Mouse (Mus musculus) heart, postnatal 0 days (tissue): ENCODE measurements around the gene Sik3. TPM values are rescaled to one million over a fixed set of nuclear protein-coding genes. Genes with fewer than 3 reads are reported as not detected.

ENCODE experiments used
- ATAC-seq: fragments of 200-750 bp; cut with Nextera tagmentation; 2 replicates; pipeline ENCODE4 v1.8.0; 2017; ENCODE audit warnings: low read depth, moderate number of reproducible peaks, moderate library complexity; ENCODE audit not compliant: insufficient read depth
- DNase-seq: peaks from one replicate; pipeline ENCODE4 v3.0.0-alpha.2; 2016; ENCODE audit warnings: low spot score
- H3K27ac ChIP-seq: fragments of 300-500 bp; sonication (generic); 2 replicates; pipeline ENCODE4 v1.5.1; 2014; ENCODE audit warnings: low read depth, mild to moderate bottlenecking
- H3K27me3 ChIP-seq: fragments of 300-500 bp; sonication (generic); 2 replicates; pipeline ENCODE4 v1.6.1; 2014; ENCODE audit warnings: low read length, mixed read lengths; ENCODE audit not compliant: control insufficient read depth, insufficient read depth
- H3K36me3 ChIP-seq: fragments of 300-500 bp; sonication (generic); replicated peaks from 2 replicates; pipeline ENCODE4 v1.6.1; 2014; ENCODE audit warnings: low read length, mixed read lengths; ENCODE audit not compliant: control insufficient read depth, insufficient read depth
- H3K4me1 ChIP-seq: fragments of 300-500 bp; sonication (generic); 2 replicates; pipeline ENCODE4 v1.6.1; 2014; ENCODE audit warnings: antibody characterized with exemption; ENCODE audit not compliant: control insufficient read depth, insufficient read depth
- H3K4me2 ChIP-seq: fragments of 300-500 bp; sonication (generic); 2 replicates; pipeline ENCODE4 v1.6.1; 2014; ENCODE audit warnings: low read depth, mild to moderate bottlenecking, low read length, moderate library complexity
- H3K4me3 ChIP-seq: fragments of 300-500 bp; sonication (generic); 2 replicates; pipeline ENCODE4 v1.5.1; 2014; ENCODE audit warnings: low read depth, low read length
- H3K9ac ChIP-seq: fragments of 300-500 bp; sonication (generic); replicated peaks from 2 replicates; pipeline ENCODE4 v1.6.1; 2014; ENCODE audit warnings: low read depth, low read length, mixed read lengths
- H3K9me3 ChIP-seq: fragments of 300-500 bp; sonication (generic); replicated peaks from 2 replicates; pipeline ENCODE4 v1.6.1; 2016; ENCODE audit warnings: low read length; ENCODE audit not compliant: control insufficient read depth
- CTCF ChIP-seq: IDR thresholded peaks from 2 replicates; pipeline ENCODE4 v1.5.1; 2016; ENCODE audit warnings: antibody characterized with exemption, control low read depth, low read depth
- EP300 ChIP-seq: IDR thresholded peaks from 2 replicates; pipeline ENCODE4 v1.6.1; 2016; ENCODE audit warnings: antibody characterized with exemption, low read depth
- WGBS: fragments of 180-500 bp; shearing (Covaris S2); extraction: QIAGEN DNeasy Blood & Tissue Kit; methylation state at CpG from one replicate; pipeline ENCODE4 v1.1.7; 2014; 5-methylcytosine and 5-hydroxymethylcytosine counted together
- polyA plus RNA-seq: library from polyadenylated mRNA; unstranded; fragments of >200 nt; fragmentation: Nextera tagmentation; extraction: Ambion mirVana; gene quantifications from 2 replicates; pipeline ENCODE4 v1.2.1, GENCODE M21; 2015
- total RNA-seq: library from RNA; depleted of rRNA; stranded (reverse); fragments of >200 nt; gene quantifications from 2 replicates; pipeline ENCODE4 v1.2.3, GENCODE M21; 2014; ENCODE audit warnings: low replicate concordance

Sik3 gene
- total and polyA plus RNA-seq, 2 experiments from 2014 or later, result 13.1 to 35.3 TPM

DNA sequence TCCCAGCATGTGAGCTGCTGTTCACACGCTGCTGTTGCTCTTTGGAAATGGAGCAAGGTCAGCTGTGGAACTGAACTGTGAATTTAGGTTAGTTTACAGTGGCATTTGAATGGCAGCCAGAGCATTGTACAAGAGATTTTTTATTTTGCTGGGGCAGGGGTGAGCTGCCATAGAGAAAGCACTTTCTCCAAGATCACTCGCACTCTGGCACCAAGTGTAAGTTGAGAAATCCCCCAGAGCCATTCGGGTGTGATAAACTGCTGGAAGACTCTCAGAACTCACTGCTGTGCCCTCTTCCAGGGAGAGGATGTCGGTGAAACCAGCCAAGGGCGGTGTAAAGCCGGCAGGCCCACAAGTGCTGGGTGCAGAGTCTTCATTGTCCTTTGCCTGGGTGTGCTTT is 126.2 kb downstream of the Sik3 start:
- 79% methylated on average over 6 of the region's 6 CpGs for WGBS
- ATAC-seq, result no peak
- no peak for DNase-seq

GRCm38 (mm10) chr9:46140811-46141210 is 128.2 kb downstream of the Sik3 start:
- H3K4me3 ChIP-seq, result no peak overlapping the region
- DNase-seq (no peak), ATAC-seq (no peak)
- H3K4me1 ChIP-seq, result peaks cover 18% of the 10 kb centered on the region
- no peak for TF ChIP-seq EP300
- TF ChIP-seq CTCF, result no peak
- no peak overlapping the region for H3K4me2 ChIP-seq
- no peak overlapping the region for H3K27ac ChIP-seq
- H3K36me3 ChIP-seq, result 0 out of 2 replicates have a peak, but pooled peaks cover 3% of the 10 kb centered on the region
- no peaks in the 10 kb centered on the region for H3K27me3 ChIP-seq
- no peak overlapping the region for H3K9ac ChIP-seq
- WGBS, result 83% methylated on average over 1 of the region's 1 CpGs
- no peaks in the 10 kb centered on the region for H3K9me3 ChIP-seq

More for the DNA sequence above, 126.2 kb downstream of the Sik3 start:
- Histone ChIP-seq H3K4me1 (peaks cover 18% of the 10 kb centered on the region), H3K4me2 (no peak overlapping the region), H3K27me3 (no peaks in the 10 kb centered on the region), H3K9me3 (no peaks in the 10 kb centered on the region), H3K27ac (no peak overlapping the region), H3K4me3 (no peak overlapping the region), H3K36me3 (0 out of 2 replicates have a peak, but pooled peaks cover 3% of the 10 kb centered on the region), H3K9ac (no peak overlapping the region)
- TF ChIP-seq EP300 (no peak), CTCF (no peak)

- no peaks in the 10 kb centered on the region for H3K27me3 ChIP-seq
- H3K27ac ChIP-seq, result no peak overlapping the region
- H3K4me3 ChIP-seq, result no peak overlapping the region
- 68% methylated on average over 1 of the region's 1 CpGs for WGBS
- peaks cover 23% of the 10 kb centered on the region for H3K4me1 ChIP-seq
- TF ChIP-seq CTCF (no peak), EP300 (no peak)
- ATAC-seq (no peak), DNase-seq (no peak)
- H3K9ac ChIP-seq, result no peak overlapping the region
- H3K9me3 ChIP-seq, result no peaks in the 10 kb centered on the region
- no peak overlapping the region for H3K4me2 ChIP-seq
- H3K36me3 ChIP-seq, result peaks cover 3% of the 10 kb centered on the region; the same call in 1 of the 2 replicates
Measured at GRCm38 (mm10) chr9:46142031-46142430, 129.4 kb downstream of the Sik3 start.

GRCm38 (mm10) chr9:46142492-46142891 is 129.9 kb downstream of the Sik3 start:
- Histone ChIP-seq H3K4me1 (peaks cover 23% of the 10 kb centered on the region), H3K27me3 (no peaks in the 10 kb centered on the region), H3K36me3 (peaks cover 3% of the 10 kb centered on the region; the same call in 1 of the 2 replicates), H3K9ac (no peak overlapping the region), H3K9me3 (no peaks in the 10 kb centered on the region), H3K4me3 (no peak overlapping the region), H3K27ac (no peak overlapping the region), H3K4me2 (no peak overlapping the region)
- DNase-seq (no peak), ATAC-seq (no peak)
- 97% methylated on average over 1 of the region's 1 CpGs for WGBS
- TF ChIP-seq EP300 (no peak), CTCF (no peak)

GRCm38 (mm10) chr9:46144976-46145375 is 132.4 kb downstream of the Sik3 start:
- 87% methylated on average over 6 of the region's 6 CpGs for WGBS
- no peak overlapping the region for H3K4me2 ChIP-seq
- ATAC-seq (no peak), DNase-seq (no peak)
- no peak overlapping the region for H3K27ac ChIP-seq
- H3K27me3 ChIP-seq, result no peaks in the 10 kb centered on the region
- H3K4me1 ChIP-seq, result peaks cover 37% of the 10 kb centered on the region
- no peak overlapping the region for H3K4me3 ChIP-seq
- H3K9ac ChIP-seq, result no peak overlapping the region
- H3K9me3 ChIP-seq, result no peaks in the 10 kb centered on the region
- H3K36me3 ChIP-seq, result peaks cover 2% of the 10 kb centered on the region; the same call in 1 of the 2 replicates
- TF ChIP-seq CTCF (no peak), EP300 (no peak)

GRCm38 (mm10) chr9:46146437-46146836 is 133.8 kb downstream of the Sik3 start:
- TF ChIP-seq CTCF (no peak), EP300 (no peak)
- DNase-seq (no peak), ATAC-seq (no peak)
- Histone ChIP-seq H3K9me3 (no peaks in the 10 kb centered on the region), H3K27me3 (no peaks in the 10 kb centered on the region), H3K36me3 (no peaks in the 10 kb centered on the region; the same call in 1 of the 2 replicates), H3K4me1 (peaks cover 41% of the 10 kb centered on the region), H3K4me3 (no peak overlapping the region), H3K27ac (no peak overlapping the region), H3K9ac (no peak overlapping the region), H3K4me2 (no peak overlapping the region)
- 71% methylated on average over 3 of the region's 3 CpGs for WGBS
